ENCODE assay signal across 29 mouse cellular contexts in the genomic region with DNA sequence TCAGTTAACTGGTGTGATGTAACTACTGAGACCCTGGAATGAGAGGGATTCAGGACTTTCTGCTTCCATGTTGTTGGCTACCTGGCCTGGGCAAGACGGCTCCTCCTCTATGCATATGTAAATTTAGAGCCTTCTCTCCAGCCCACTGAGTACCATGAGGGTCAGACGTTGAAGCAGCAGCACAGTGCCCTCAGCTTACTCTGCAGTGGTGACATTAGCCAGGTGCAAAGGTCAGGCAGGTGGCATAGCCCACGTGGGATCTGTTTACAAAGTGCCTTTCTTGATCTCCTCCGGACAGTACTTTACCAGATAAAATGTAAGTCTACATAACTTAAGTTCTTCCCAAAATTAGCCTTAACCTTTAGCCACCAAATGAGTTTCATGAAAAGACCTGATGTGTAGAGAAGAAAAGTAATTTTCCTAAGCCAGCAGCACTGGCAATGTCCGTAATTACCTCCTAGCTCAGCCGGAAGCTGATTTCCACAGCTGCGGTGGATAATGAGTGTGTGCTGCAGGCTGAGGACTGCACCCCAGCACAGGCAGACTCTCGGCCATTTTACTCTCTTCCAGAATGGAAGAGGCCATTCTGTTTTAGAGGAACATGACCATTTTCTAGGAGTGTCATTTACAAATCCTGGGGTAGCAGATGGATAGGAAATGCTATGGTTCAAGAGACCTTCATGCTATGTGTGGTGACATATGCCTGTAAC.
DNase-seq lines count a peak whose midpoint lies in the region; ATAC-seq and TF ChIP-seq lines count a peak whose summit lies in the region.
"Had no signal": no experiment of that assay in that cellular context is flagged by ENCODE, and none has a peak within 500 bp of the region (broad histone marks: within the 10 kb centered on the region; RNA-seq: fewer than 3 reads in every experiment).

No protein-coding gene starts in this region.

- no peak overlapping the region for H3K4me2 ChIP-seq in forebrain, embryonic 16.5 days (ENCODE audit: low read length)
- H3K4me2 ChIP-seq in kidney, postnatal 0 days (ENCODE audit: low read length) = no peak overlapping the region
- H3K4me2 ChIP-seq in intestine, embryonic 16.5 days (ENCODE audit: low read depth, low read length) = no peak overlapping the region
- H3K4me2 ChIP-seq: embryonic facial prominence, embryonic 12.5 days; heart, embryonic 12.5 days; hindbrain, embryonic 14.5 days; midbrain, embryonic 12.5 days; neural tube, embryonic 13.5 days; stomach, embryonic 15.5 days had no signal

- H3K36me3 ChIP-seq in forebrain, embryonic 16.5 days (ENCODE audit: control insufficient read depth, insufficient read depth) = peaks cover 4% of the 10 kb centered on the region
- H3K36me3 ChIP-seq in forebrain, embryonic 10.5 days (replicated peaks) = peaks cover 14% of the 10 kb centered on the region; the same call in 1 of the 2 replicates
- peaks cover 27% of the 10 kb centered on the region; the same call in 1 of the 2 replicates for H3K36me3 ChIP-seq in kidney, postnatal 0 days (ENCODE audit: insufficient read depth, low read length)
- H3K36me3 ChIP-seq in intestine, embryonic 16.5 days (ENCODE audit: control insufficient read depth, insufficient read depth, low read length) = peaks cover 2% of the 10 kb centered on the region; the same call in 1 of the 2 replicates

- H3K9ac ChIP-seq in forebrain, embryonic 16.5 days (replicated peaks; ENCODE audit: low read depth, low read length) = no peak overlapping the region
- H3K9ac ChIP-seq in kidney, postnatal 0 days (ENCODE audit: low read depth, low read length) = no peak overlapping the region
- no peak overlapping the region for H3K9ac ChIP-seq in intestine, embryonic 16.5 days (ENCODE audit: low read depth, low read length)
- H3K9ac ChIP-seq: embryonic facial prominence, embryonic 12.5 days; heart, embryonic 12.5 days; hindbrain, embryonic 14.5 days; midbrain, embryonic 12.5 days; neural tube, embryonic 13.5 days; stomach, embryonic 15.5 days had no signal

- peaks cover 3% of the 10 kb centered on the region for H3K4me1 ChIP-seq in forebrain, embryonic 16.5 days (replicated peaks; ENCODE audit: control insufficient read depth, insufficient read depth, low read length)
- H3K4me1 ChIP-seq in forebrain, embryonic 10.5 days = no peaks in the 10 kb centered on the region
- H3K4me1 ChIP-seq in kidney, postnatal 0 days (replicated peaks; ENCODE audit: insufficient read depth, low read length) = no peaks in the 10 kb centered on the region
- H3K4me1 ChIP-seq in intestine, embryonic 16.5 days (ENCODE audit: control insufficient read depth, insufficient read depth, low read length) = no peaks in the 10 kb centered on the region
- H3K4me1 ChIP-seq: stomach, embryonic 15.5 days had no signal

- 50% methylated on average over 8 of the region's 8 CpGs for WGBS in forebrain, embryonic 16.5 days
- 70% methylated on average over 8 of the region's 8 CpGs for WGBS in forebrain, embryonic 10.5 days
- WGBS in kidney, postnatal 0 days = 57% methylated on average over 8 of the region's 8 CpGs
- WGBS in intestine, embryonic 16.5 days = 43% methylated on average over 8 of the region's 8 CpGs

- H3K9me3 ChIP-seq in forebrain, embryonic 16.5 days (ENCODE audit: control insufficient read depth, low read length) = no peaks in the 10 kb centered on the region
- H3K9me3 ChIP-seq in forebrain, embryonic 10.5 days = no peaks in the 10 kb centered on the region
- H3K9me3 ChIP-seq in kidney, postnatal 0 days (replicated peaks; ENCODE audit: low read length) = no peaks in the 10 kb centered on the region
- H3K9me3 ChIP-seq in intestine, embryonic 16.5 days (ENCODE audit: control insufficient read depth, low read length) = no peaks in the 10 kb centered on the region
- H3K9me3 ChIP-seq: embryonic facial prominence, embryonic 12.5 days; heart, embryonic 12.5 days; limb, embryonic 10.5 days; midbrain, embryonic 12.5 days; neural tube, embryonic 13.5 days; stomach, embryonic 15.5 days had no signal

- ATAC-seq in forebrain, embryonic 16.5 days = peak; percentile 49; the same call in 1 of the 2 replicates
- ATAC-seq in kidney, postnatal 0 days (replicated peaks; ENCODE audit: low FRiP score, low read depth) = peak; percentile 25; the same call in 1 of the 2 replicates
- ATAC-seq in intestine, embryonic 16.5 days = peak; percentile 71
- no peak for ATAC-seq in megakaryocyte, adult 5-6 weeks (ENCODE audit: poor library complexity, severe bottlenecking)
- ATAC-seq: CD4-positive, CD25-positive, alpha-beta regulatory T cell, adult 4 months had no signal

- no peak for DNase-seq in forebrain, embryonic 10.5 days (ENCODE audit: extremely low spot score, low spot score)
- DNase-seq in kidney, postnatal 0 days (ENCODE audit: low spot score) = no peak
- DNase-seq in kidney, postnatal 14 days = no peak
- peak; percentile 62 for DNase-seq in brain, embryonic 14.5 days (ENCODE audit: low read depth)
- no peak for DNase-seq in adrenal gland, postnatal 36 days
- DNase-seq: adrenal gland, postnatal 25 days; cerebellum, adult 11-12 months; cerebellum, postnatal 10 days; gastrocnemius, postnatal 10 days; heart, postnatal 14 days; kidney, adult 8-10 months; kidney, postnatal 25 days; liver; lung, adult 2 months; lung, postnatal 14 days; thymus, postnatal 25 days had no signal

- H3K27me3 ChIP-seq in forebrain, embryonic 16.5 days (replicated peaks; ENCODE audit: control insufficient read depth, insufficient read depth, low read length) = no peaks in the 10 kb centered on the region
- no peaks in the 10 kb centered on the region for H3K27me3 ChIP-seq in forebrain, embryonic 10.5 days (ENCODE audit: poor library complexity, severe bottlenecking)
- no peaks in the 10 kb centered on the region for H3K27me3 ChIP-seq in kidney, postnatal 0 days (ENCODE audit: insufficient read depth, low read length)
- no peaks in the 10 kb centered on the region for H3K27me3 ChIP-seq in intestine, embryonic 16.5 days (replicated peaks; ENCODE audit: control insufficient read depth, insufficient read depth, low read length)
- H3K27me3 ChIP-seq: embryonic facial prominence, embryonic 12.5 days; heart, embryonic 12.5 days; midbrain, embryonic 12.5 days; neural tube, embryonic 13.5 days; stomach, embryonic 15.5 days had no signal

- H3K4me3 ChIP-seq in forebrain, embryonic 16.5 days (replicated peaks; ENCODE audit: low read length) = no peak overlapping the region
- H3K4me3 ChIP-seq in forebrain, embryonic 10.5 days = no peak overlapping the region
- no peak overlapping the region for H3K4me3 ChIP-seq in kidney, postnatal 0 days (replicated peaks; ENCODE audit: low read depth, low read length)
- H3K4me3 ChIP-seq in intestine, embryonic 16.5 days (ENCODE audit: low read length) = no peak overlapping the region
- H3K4me3 ChIP-seq: embryonic facial prominence, embryonic 12.5 days; heart, embryonic 12.5 days; layer of hippocampus, adult 2 months; limb, embryonic 10.5 days; midbrain, embryonic 12.5 days; myocyte; neural tube, embryonic 13.5 days; stomach, embryonic 15.5 days had no signal

- no peak overlapping the region for H3K27ac ChIP-seq in forebrain, embryonic 16.5 days (ENCODE audit: low read length)
- no peak overlapping the region for H3K27ac ChIP-seq in forebrain, embryonic 10.5 days
- no peak overlapping the region for H3K27ac ChIP-seq in kidney, postnatal 0 days
- H3K27ac ChIP-seq in intestine, embryonic 16.5 days (ENCODE audit: low read length) = no peak overlapping the region
- H3K27ac ChIP-seq: embryonic facial prominence, embryonic 12.5 days; hindbrain, embryonic 14.5 days; layer of hippocampus, adult 2 months; limb, embryonic 10.5 days; midbrain, embryonic 12.5 days; neural tube, embryonic 13.5 days; stomach, embryonic 15.5 days had no signal

- no peak for TF ChIP-seq CTCF in kidney, postnatal 0 days (IDR thresholded peaks at IDR 0.05; ENCODE audit: low read depth)
- no peak for TF ChIP-seq CTCF in brain, embryonic 14.5 days (IDR thresholded peaks at IDR 0.05; ENCODE audit: borderline replicate concordance, extremely low read depth, insufficient read depth, insufficient read length)

- TF ChIP-seq POLR2A in brain, embryonic 14.5 days (IDR thresholded peaks at IDR 0.05; ENCODE audit: borderline replicate concordance, extremely low read depth, insufficient read depth, insufficient read length, poor library complexity, severe bottlenecking) = no peak
